Mouse (Mus musculus) hindbrain, embryonic 10.5 days (tissue): ENCODE measurements at regions not wholly inside any gene's neighbourhood (a gene's known extent, or its start where the extent isn't known, plus 50 kb on each side); places are given as distances from the start of the nearest gene placed in this dataset.

ENCODE experiments used
- DNase-seq: peaks from one replicate; pipeline ENCODE4 v3.0.0-alpha.2; 2017; ENCODE audit warnings: low spot score
- H3K27ac ChIP-seq: fragments of 300-500 bp; sonication (generic); 2 replicates; pipeline ENCODE4 v1.5.1; 2016; ENCODE audit warnings: mild to moderate bottlenecking, moderate library complexity
- H3K27me3 ChIP-seq: fragments of 300-500 bp; sonication (generic); 2 replicates; pipeline ENCODE4 v1.6.1; 2016; ENCODE audit warnings: mild to moderate bottlenecking; ENCODE audit not compliant: poor library complexity, insufficient read depth, severe bottlenecking
- H3K36me3 ChIP-seq: fragments of 300-500 bp; sonication (generic); 2 replicates; pipeline ENCODE4 v1.6.1; 2016; ENCODE audit warnings: mild to moderate bottlenecking, moderate library complexity
- H3K4me1 ChIP-seq: fragments of 300-500 bp; sonication (generic); replicated peaks from 2 replicates; pipeline ENCODE4 v1.6.1; 2016; ENCODE audit warnings: mild to moderate bottlenecking
- H3K4me3 ChIP-seq: fragments of 300-500 bp; sonication (generic); 2 replicates; pipeline ENCODE4 v1.5.1; 2016; ENCODE audit warnings: mild to moderate bottlenecking, moderate library complexity
- H3K9me3 ChIP-seq: fragments of 300-500 bp; sonication (generic); 2 replicates; pipeline ENCODE4 v1.6.1; 2016; ENCODE audit warnings: mild to moderate bottlenecking, moderate library complexity
- WGBS: fragments of 180-500 bp; shearing (Covaris S2); methylation state at CpG from one replicate; pipeline ENCODE4 v1.1.7; 2016; 5-methylcytosine and 5-hydroxymethylcytosine counted together

DNA sequence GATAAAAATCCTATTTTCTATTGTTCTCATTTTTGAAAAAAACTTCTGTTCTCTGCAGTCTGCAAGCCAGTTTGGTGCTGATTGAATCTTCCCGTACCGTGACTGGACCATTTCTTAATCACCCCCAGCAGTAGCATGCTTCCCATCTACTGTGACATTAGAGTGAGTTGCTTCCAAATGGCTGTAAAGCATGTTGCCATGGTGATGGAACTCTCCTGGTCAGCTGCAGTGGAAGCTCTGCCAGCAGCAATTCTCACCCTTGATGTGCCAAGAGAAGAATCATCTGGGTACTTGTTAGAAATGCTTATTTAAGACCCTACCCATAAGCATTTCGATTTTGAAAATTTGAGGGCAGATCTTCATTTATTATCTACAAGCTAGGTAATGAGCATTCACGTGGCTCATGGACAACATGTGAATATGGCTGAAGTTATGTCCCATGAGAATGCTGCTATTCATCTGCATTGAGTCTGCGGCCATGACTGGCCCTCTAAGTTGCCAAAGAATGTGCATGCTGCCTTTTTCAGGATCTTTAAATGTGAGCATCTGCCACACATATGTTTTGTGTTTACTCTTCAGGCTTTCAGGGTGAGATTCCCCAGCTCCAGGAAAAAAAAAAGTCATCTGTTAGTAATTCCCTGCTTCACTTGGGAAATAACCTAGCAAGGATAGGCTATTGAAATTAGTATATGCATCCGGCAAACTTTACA is 62.8 kb downstream of the H2al1n start:
- H3K27ac ChIP-seq, result no peak overlapping the region
- H3K36me3 ChIP-seq, result no peaks in the 10 kb centered on the region
- peak; percentile 2 for DNase-seq
- no peaks in the 10 kb centered on the region for H3K9me3 ChIP-seq
- no peaks in the 10 kb centered on the region for H3K4me1 ChIP-seq
- WGBS, result 59% methylated on average over 6 of the region's 6 CpGs
- no peaks in the 10 kb centered on the region for H3K27me3 ChIP-seq
- no peak overlapping the region for H3K4me3 ChIP-seq

GRCm38 (mm10) chrX:14279312-14279711 is 68.4 kb downstream of the H2al1n start:
- Histone ChIP-seq H3K4me3 (no peak overlapping the region), H3K27me3 (no peaks in the 10 kb centered on the region), H3K27ac (no peak overlapping the region), H3K36me3 (no peaks in the 10 kb centered on the region), H3K4me1 (no peaks in the 10 kb centered on the region), H3K9me3 (no peaks in the 10 kb centered on the region)
- DNase-seq, result no peak
- 71% methylated on average over 2 of the region's 2 CpGs for WGBS

GRCm38 (mm10) chrX:14279736-14280135 is 68.8 kb downstream of the H2al1n start:
- Histone ChIP-seq H3K9me3 (no peaks in the 10 kb centered on the region), H3K27me3 (no peaks in the 10 kb centered on the region), H3K4me3 (no peak overlapping the region), H3K27ac (no peak overlapping the region), H3K36me3 (no peaks in the 10 kb centered on the region), H3K4me1 (no peaks in the 10 kb centered on the region)
- DNase-seq, result no peak

- H3K4me3 ChIP-seq, result no peak overlapping the region
These were observed 83.9 kb downstream of the H2al1n start for GRCm38 (mm10) chrX:14294890-14295289.

DNA sequence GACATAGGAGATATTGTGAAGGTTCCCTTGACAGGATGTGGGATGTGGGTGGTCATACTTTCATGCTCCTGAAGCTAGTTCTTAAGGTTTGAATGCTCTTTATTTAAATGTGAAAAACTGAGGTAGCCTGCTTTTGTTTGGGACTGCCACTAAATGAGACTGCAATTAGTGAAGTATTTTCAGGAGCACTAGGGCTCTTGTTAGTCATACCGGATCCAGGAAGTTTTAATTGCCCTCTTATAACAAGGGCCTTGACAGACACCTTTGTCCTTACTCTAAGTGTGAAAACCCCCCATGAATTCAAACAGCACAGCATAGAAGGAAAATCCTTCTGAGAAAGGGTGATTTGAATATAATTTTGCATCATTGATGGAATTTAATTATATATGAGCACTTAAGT is 91.2 kb downstream of the H2al1n start:
- no peaks in the 10 kb centered on the region for H3K27me3 ChIP-seq
- no peaks in the 10 kb centered on the region for H3K9me3 ChIP-seq
- no peaks in the 10 kb centered on the region for H3K36me3 ChIP-seq
- no peak for DNase-seq
- H3K27ac ChIP-seq, result no peak overlapping the region
- no peaks in the 10 kb centered on the region for H3K4me1 ChIP-seq
- 61% methylated on average over 1 of the region's 1 CpGs for WGBS
- no peak overlapping the region for H3K4me3 ChIP-seq

More at GRCm38 (mm10) chrX:14294890-14295289, 83.9 kb downstream of the H2al1n start:
- DNase-seq, result no peak
- Histone ChIP-seq H3K27ac (no peak overlapping the region), H3K36me3 (no peaks in the 10 kb centered on the region), H3K9me3 (no peaks in the 10 kb centered on the region), H3K4me1 (no peaks in the 10 kb centered on the region), H3K27me3 (no peaks in the 10 kb centered on the region)
- WGBS, result 94% methylated on average over 6 of the region's 6 CpGs

- Histone ChIP-seq H3K4me3 (no peak overlapping the region), H3K36me3 (no peaks in the 10 kb centered on the region), H3K27me3 (no peaks in the 10 kb centered on the region), H3K4me1 (no peaks in the 10 kb centered on the region), H3K27ac (no peak overlapping the region), H3K9me3 (no peaks in the 10 kb centered on the region)
- DNase-seq, result peak; percentile 2
- 70% methylated on average over 1 of the region's 1 CpGs for WGBS
These were observed 101.8 kb downstream of the H2al1n start for GRCm38 (mm10) chrX:14312746-14313145.

DNA sequence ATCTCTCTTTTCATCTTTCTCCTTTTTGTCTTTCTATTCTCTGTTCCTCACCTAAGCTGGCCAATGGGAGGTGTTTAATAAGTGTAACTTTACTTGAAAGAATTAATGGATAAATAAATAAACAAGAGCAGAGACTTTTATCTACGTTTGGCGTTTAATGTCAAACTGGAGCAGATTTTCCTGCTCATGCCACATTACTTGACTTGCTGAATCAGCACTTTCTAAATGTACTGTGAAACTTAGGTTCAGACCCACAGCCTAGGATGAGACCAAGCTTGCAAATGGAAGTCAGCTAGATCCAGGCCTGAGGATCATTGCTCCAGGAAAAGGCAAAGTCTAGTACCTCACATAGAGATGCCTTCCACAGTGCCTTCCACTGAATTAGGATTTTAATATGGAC is 141.5 kb downstream of the H2al1n start:
- no peaks in the 10 kb centered on the region for H3K36me3 ChIP-seq
- no peak overlapping the region for H3K27ac ChIP-seq
- no peaks in the 10 kb centered on the region for H3K9me3 ChIP-seq
- DNase-seq, result no peak
- no peaks in the 10 kb centered on the region for H3K27me3 ChIP-seq
- no peaks in the 10 kb centered on the region for H3K4me1 ChIP-seq
- no peak overlapping the region for H3K4me3 ChIP-seq
- 88% methylated on average over 2 of the region's 2 CpGs for WGBS

DNA sequence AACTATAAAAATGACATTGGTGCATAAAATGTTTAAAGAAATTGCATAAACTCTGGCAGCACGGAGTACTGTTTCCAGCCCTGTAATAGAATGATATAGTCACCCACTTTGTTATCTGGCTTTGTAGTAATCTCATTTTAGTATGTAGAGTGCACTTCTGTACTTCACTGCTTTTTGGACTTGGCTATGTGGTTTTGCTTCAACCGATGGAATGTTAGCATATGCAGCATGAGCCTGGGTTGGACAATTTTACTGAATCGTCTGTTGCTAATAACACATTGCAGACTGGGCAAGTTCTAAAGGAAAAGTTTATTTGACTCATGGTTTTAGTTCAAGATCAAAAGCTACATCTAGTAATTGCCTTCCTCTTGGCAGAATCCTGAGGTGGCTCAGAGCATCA is 142.4 kb downstream of the H2al1n start:
- H3K36me3 ChIP-seq, result no peaks in the 10 kb centered on the region
- no peaks in the 10 kb centered on the region for H3K9me3 ChIP-seq
- H3K4me3 ChIP-seq, result no peak overlapping the region
- WGBS, result 85% methylated on average over 3 of the region's 3 CpGs
- no peaks in the 10 kb centered on the region for H3K4me1 ChIP-seq
- DNase-seq, result no peak
- H3K27ac ChIP-seq, result no peak overlapping the region
- H3K27me3 ChIP-seq, result no peaks in the 10 kb centered on the region

DNA sequence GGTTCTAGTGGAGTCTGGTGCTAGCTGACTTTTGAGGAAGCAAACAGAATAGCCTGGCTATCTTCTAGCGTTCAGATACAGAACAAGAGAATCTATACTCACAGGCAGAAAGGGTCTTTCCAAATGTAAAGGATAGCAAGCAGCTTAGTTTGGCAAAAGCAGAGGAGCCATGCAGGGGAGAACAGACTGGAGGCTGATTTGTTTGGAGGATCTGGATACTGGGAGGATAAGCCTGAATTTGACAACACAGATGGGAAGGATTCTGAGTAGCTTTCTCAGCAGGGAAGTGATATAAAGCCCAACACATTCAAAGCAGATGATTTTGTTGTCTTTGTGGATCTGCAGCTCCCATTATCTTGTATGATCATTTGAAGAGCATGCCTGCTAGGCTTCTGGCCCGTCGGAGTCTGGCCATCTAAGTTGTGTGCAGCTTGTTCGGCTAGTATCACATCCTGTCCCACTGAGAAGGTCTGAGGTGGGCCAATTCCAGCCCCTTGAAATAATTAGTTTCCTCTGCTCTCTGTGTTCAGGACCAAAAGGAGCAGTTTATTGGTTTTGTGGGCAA is 145.6 kb downstream of the H2al1n start:
- Histone ChIP-seq H3K9me3 (no peaks in the 10 kb centered on the region), H3K27me3 (no peaks in the 10 kb centered on the region), H3K27ac (no peak overlapping the region), H3K4me1 (no peaks in the 10 kb centered on the region), H3K4me3 (no peak overlapping the region), H3K36me3 (no peaks in the 10 kb centered on the region)
- WGBS, result 80% methylated on average over 4 of the region's 4 CpGs
- no peak for DNase-seq
